Mouse (Mus musculus): ENCODE data around the gene Shprh. TPM values are rescaled to one million over a fixed set of nuclear protein-coding genes. Genes with fewer than 3 reads are reported as not detected.
A peak's percentile ranks its signal among the peaks of the same experiment; 100 is the strongest.
"Not testable (repeated sequence)": the region's sequence is repeated elsewhere in the genome, so short reads cannot be mapped to it uniquely, and the experiment has no call there.

Gene Shprh
- polyA plus RNA-seq, 1 experiment from 2014 or later = 15.9 TPM

DNA sequence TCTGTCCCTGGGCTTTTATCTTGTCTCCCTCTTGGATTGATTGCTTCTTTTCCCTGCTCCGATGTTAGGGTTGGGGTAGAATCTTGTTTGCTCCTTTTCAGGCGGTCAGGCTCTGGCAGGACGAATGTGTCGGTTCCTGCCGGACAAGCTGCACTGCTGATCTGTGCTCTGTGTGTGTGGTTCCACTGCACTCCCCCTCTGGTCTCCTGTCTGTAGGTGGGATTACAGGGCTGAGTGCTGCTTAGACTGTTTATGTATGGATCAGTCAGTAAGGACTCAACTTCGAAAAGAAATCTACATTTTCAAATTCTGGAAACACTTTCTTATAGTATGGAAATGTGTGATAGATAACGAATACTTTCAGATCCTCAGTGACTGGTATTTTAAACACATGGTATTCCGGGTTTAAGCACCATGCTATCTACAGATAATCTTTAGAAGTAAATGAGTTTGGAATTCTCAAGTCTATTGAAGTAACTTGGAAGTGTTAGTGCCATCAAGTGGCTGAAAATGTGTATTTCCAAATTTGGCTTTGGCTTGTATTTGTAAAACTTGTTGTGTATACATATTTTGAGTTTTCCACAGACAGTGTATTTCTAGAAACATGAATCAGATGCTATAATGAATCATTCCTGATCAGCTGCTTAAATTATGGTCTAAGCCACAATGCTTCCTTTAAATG lies 26.7 kb downstream of the Shprh start:
- Histone ChIP-seq H3K4me3 (no peak overlapping the region), H3K4me1 (replicated peaks) (no peaks in the 10 kb centered on the region), H3K4me2 (no peak overlapping the region), H3K27ac (ENCODE audit: poor library complexity, severe bottlenecking) (no peak overlapping the region; the same call in 1 of the 2 replicates), H3K9me3 (replicated peaks) (no peaks in the 10 kb centered on the region), H3K9ac (no peak overlapping the region), H3K36me3 (peaks cover 51% of the 10 kb centered on the region), H3K27me3 (replicated peaks) (no peaks in the 10 kb centered on the region)
- WGBS = 77% methylated on average over 8 of the region's 8 CpGs
- no peak for ATAC-seq (ENCODE audit: insufficient number of reproducible peaks, low FRiP score)

DNA sequence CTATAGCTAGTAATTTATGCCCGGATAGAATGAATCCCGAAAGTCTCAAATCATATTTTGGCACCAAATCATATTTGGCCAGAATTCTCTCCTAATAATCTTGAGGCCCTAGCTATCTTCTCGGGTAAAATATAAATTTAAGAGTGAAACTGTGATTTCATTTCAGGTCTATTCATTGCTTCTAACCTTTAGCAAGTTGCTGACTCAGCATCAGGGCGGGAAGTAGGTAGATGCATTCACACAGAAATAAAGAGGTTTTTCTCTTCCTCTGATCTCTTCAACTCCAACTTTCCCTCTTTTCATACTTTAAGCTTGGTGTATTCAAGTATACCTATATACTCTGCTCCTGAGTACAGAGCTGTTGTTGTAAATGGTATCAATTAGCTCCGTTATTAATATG lies 30.9 kb downstream of the Shprh start:
- Histone ChIP-seq H3K4me2 (no peak overlapping the region), H3K27ac (ENCODE audit: poor library complexity, severe bottlenecking) (no peak overlapping the region), H3K36me3 (peaks cover 52% of the 10 kb centered on the region), H3K9me3 (replicated peaks) (no peaks in the 10 kb centered on the region), H3K4me1 (replicated peaks) (no peaks in the 10 kb centered on the region), H3K27me3 (replicated peaks) (no peaks in the 10 kb centered on the region), H3K9ac (no peak overlapping the region), H3K4me3 (no peak overlapping the region)
- no peak for ATAC-seq (ENCODE audit: insufficient number of reproducible peaks, low FRiP score)
- 93% methylated on average over 5 of the region's 5 CpGs for WGBS

DNA sequence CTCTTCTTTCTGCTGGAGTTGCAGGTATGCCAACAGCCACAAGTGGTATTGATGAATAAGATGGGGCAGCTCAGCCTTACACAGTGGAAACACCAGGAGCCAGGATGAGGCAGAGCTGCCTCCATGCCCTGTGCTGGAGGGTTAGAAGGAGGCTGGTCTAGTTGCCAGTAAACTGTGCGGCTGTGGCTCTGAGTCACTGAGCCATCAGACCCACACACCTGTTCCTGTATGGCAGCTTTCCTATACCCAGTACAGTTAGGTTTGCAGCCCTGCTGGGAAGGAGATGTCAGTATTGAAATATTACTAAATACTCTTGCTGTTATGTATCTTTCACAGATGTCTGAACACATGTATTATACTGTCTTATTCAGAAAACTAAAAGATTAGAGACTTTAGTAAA lies 48.1 kb downstream of the Shprh start:
- Histone ChIP-seq H3K27me3 (replicated peaks) (no peaks in the 10 kb centered on the region), H3K27ac (ENCODE audit: poor library complexity, severe bottlenecking) (no peak overlapping the region)

DNA sequence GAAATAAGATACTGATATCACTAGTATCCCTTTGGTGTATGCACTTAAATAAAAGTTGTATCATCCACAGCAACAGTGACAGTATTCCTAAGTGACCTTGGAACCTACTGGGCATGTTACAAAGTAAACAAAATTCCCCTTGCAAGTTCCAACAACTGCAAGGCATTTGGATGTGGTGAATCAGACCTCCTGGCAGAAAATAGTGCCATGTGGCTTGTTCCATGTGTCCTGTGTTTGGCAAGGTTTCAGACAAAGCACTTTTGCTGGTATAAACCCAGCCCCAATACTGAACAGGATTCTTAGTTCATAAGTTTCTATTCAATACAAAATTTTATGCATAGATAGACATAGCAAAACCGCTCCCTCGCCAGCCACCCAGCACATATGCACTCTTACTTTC lies 49.1 kb downstream of the Shprh start:
- Histone ChIP-seq H3K36me3 (peaks cover 52% of the 10 kb centered on the region), H3K9me3 (replicated peaks) (no peaks in the 10 kb centered on the region), H3K4me3 (no peak overlapping the region), H3K27me3 (replicated peaks) (no peaks in the 10 kb centered on the region), H3K9ac (no peak overlapping the region), H3K27ac (ENCODE audit: poor library complexity, severe bottlenecking) (no peak overlapping the region), H3K4me1 (replicated peaks) (no peaks in the 10 kb centered on the region), H3K4me2 (no peak overlapping the region)
- ATAC-seq (ENCODE audit: insufficient number of reproducible peaks, low FRiP score) = no peak
- 95% methylated on average over 2 of the region's 2 CpGs for WGBS

More for the DNA sequence above, 48.1 kb downstream of the Shprh start:
- no peak overlapping the region for H3K4me3 ChIP-seq
- ATAC-seq (ENCODE audit: insufficient number of reproducible peaks, low FRiP score) = no peak
- no peaks in the 10 kb centered on the region for H3K9me3 ChIP-seq (replicated peaks)
- no peaks in the 10 kb centered on the region for H3K4me1 ChIP-seq (replicated peaks)
- WGBS = 95% methylated on average over 1 of the region's 1 CpGs
- peaks cover 50% of the 10 kb centered on the region for H3K36me3 ChIP-seq
- H3K4me2 ChIP-seq = no peak overlapping the region
- H3K9ac ChIP-seq = no peak overlapping the region

DNA sequence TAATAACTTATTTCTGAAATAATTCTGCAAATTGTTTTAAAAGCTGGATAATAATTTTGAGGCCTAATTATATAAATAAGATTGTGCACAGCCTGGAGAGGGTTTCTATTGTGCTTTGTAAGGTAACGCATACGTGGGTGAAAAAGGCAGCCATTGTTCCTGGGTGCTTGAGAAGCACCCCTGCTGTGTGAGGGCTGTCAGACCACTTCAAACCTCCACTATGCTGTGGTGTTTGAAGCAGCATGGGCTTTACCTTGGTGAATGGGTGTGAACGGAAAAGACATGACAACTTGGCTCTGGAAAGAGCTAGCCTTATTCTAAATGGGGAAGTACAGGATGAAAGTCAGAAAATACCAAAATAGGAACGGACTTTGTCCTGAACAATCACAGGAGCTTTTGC lies 50.8 kb downstream of the Shprh start:
- WGBS = 66% methylated on average over 4 of the region's 4 CpGs
- no peaks in the 10 kb centered on the region for H3K4me1 ChIP-seq (replicated peaks)
- 0 out of 2 replicates have a peak overlapping the region, but pooled peaks have one; percentile 44 for H3K27ac ChIP-seq (ENCODE audit: poor library complexity, severe bottlenecking)
- no peak overlapping the region for H3K4me3 ChIP-seq
- H3K9me3 ChIP-seq (replicated peaks) = no peaks in the 10 kb centered on the region
- peaks cover 43% of the 10 kb centered on the region for H3K36me3 ChIP-seq
- H3K9ac ChIP-seq = no peak overlapping the region
- H3K4me2 ChIP-seq = no peak overlapping the region
- no peak for ATAC-seq (ENCODE audit: insufficient number of reproducible peaks, low FRiP score)
- H3K27me3 ChIP-seq (replicated peaks) = no peaks in the 10 kb centered on the region

DNA sequence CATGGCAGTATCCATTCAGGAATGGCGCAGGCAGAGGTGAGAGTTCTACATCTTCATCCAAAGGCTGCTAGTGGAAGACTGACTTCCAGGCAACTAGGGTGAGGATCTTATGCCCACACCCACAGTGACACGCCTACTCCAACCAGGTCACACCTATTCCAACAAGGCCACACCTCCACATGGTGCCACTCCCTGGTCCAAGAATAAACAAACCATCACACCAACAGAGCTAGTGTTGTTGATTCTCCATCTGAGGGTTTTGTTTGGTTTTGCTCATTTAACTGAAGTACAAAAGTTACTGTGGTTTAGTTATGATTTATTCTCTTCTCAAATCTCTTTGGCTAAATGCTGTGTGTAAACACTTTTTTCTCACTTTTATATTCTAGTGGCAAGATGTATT lies 56.7 kb downstream of the Shprh start:
- H3K27ac ChIP-seq (ENCODE audit: poor library complexity, severe bottlenecking); H3K9me3 ChIP-seq (replicated peaks); ATAC-seq (ENCODE audit: insufficient number of reproducible peaks, low FRiP score); H3K4me3 ChIP-seq; H3K4me1 ChIP-seq (replicated peaks); H3K27me3 ChIP-seq (replicated peaks); H3K4me2 ChIP-seq; H3K9ac ChIP-seq: not testable (repeated sequence)
- 82% methylated on average over 2 of the region's 2 CpGs for WGBS
- H3K36me3 ChIP-seq = peaks cover 36% of the 10 kb centered on the region

DNA sequence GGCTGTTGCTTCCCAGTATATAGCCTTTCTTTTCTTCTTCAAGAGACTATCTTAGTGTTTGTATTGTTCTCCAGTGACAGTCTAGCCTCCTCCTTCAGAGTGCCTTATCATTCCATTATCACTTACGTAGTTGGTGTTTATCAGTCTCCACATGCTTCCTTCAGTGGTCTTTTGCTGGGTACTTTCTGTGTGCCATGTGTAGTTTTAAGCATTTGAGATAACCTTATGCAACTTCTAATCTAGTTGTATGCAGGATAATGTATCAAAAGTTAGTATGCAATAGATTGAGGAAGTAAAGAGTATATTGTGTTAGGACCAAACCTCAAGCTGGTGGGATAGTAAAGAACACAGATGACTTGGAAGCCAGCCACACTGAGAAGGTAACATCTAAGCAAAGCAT lies 59.4 kb downstream of the Shprh start:
- H3K9ac ChIP-seq = no peak overlapping the region
- no peaks in the 10 kb centered on the region for H3K27me3 ChIP-seq (replicated peaks)
- peaks cover 31% of the 10 kb centered on the region for H3K36me3 ChIP-seq
- H3K4me3 ChIP-seq = no peak overlapping the region
- ATAC-seq (ENCODE audit: insufficient number of reproducible peaks, low FRiP score) = no peak
- WGBS = 51% methylated on average over 1 of the region's 1 CpGs
- H3K9me3 ChIP-seq (replicated peaks) = no peaks in the 10 kb centered on the region
- H3K4me1 ChIP-seq (replicated peaks) = peaks cover 4% of the 10 kb centered on the region; the same call in 1 of the 2 replicates
- no peak overlapping the region for H3K27ac ChIP-seq (ENCODE audit: poor library complexity, severe bottlenecking)
- H3K4me2 ChIP-seq = no peak overlapping the region

DNA sequence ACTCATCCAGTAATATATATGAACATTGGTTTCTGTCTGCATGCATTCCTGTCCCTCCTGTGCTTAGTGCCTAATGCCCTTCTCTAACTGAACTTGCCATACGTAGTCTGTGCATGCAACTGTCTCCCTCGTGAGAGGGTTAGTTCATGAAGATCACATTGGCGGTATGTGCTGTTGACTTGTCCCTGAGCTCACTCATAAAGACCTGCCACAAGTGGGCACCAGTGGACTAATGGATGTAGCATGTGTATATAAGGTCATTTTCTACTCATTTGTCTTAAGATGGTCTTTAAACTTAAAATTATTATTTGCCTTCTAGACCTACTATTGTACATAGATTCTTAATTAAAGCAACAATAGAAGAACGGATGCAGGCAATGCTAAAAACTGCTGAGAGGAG lies 62.8 kb downstream of the Shprh start:
- Histone ChIP-seq H3K36me3 (peaks cover 33% of the 10 kb centered on the region), H3K27me3 (replicated peaks) (no peaks in the 10 kb centered on the region), H3K4me3 (no peak overlapping the region), H3K9me3 (replicated peaks) (no peaks in the 10 kb centered on the region), H3K4me2 (no peak overlapping the region), H3K9ac (no peak overlapping the region), H3K4me1 (replicated peaks) (peaks cover 4% of the 10 kb centered on the region; the same call in 1 of the 2 replicates), H3K27ac (ENCODE audit: poor library complexity, severe bottlenecking) (no peak overlapping the region)
- no peak for ATAC-seq (ENCODE audit: insufficient number of reproducible peaks, low FRiP score)
- 72% methylated on average over 4 of the region's 4 CpGs for WGBS

DNA sequence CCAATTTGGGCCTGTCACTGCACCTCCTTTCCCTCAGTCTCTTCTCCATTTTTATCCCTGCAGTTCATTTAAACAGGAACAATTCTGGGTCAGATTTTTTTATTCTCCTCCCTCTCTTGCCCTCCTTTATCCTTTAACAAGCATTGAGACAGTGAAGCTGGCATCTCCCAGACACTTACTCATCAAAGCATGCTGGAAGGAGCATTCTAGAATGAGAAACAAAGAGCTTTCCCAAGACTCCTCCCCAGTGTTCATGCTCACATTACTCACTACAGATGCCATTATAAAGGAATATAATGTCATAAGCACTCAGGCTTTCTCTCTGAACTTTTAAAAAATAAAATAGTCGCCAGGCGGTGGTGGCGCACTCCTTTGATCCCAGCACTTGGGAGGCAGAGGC lies 77.2 kb downstream of the Shprh start:
- 94% methylated on average over 3 of the region's 3 CpGs for WGBS
- no peaks in the 10 kb centered on the region for H3K9me3 ChIP-seq (replicated peaks)

DNA sequence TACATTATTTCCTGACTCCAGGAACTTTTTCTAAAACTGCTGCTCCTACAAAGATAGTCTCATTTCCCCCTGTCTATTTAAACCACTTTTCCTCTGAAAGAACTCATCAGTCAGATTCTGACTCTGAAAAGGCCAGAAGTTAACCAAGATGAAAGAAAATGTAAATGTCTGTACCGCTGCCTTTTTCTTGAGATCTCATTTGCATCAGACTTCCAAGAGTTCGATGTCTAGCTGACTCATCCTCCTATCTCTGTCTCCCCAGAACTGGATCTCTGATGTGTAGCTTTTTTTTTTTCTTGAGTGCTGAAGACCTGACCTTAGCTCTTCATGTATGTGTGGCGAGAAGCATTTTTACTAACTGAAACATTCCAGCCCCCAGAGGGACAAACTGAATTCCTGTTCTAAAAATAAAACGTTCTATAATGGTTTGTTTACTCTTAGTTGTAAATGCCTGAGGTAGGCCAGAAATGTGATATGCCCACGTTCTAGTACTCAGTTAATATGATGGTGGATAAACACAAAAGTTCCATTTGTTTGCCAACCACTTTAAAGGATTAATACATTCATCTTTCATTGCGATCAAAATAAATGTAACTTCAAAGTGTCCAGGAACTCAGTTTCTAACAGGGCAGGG lies 80.4 kb downstream of the Shprh start:
- H3K27me3 ChIP-seq (replicated peaks) = no peaks in the 10 kb centered on the region
- ATAC-seq (ENCODE audit: insufficient number of reproducible peaks, low FRiP score) = no peak
- no peaks in the 10 kb centered on the region for H3K9me3 ChIP-seq (replicated peaks)
- H3K4me3 ChIP-seq = no peak overlapping the region
- 28% methylated on average over 6 of the region's 6 CpGs for WGBS
- H3K4me2 ChIP-seq = no peak overlapping the region
- H3K9ac ChIP-seq = no peak overlapping the region
- peaks cover 7% of the 10 kb centered on the region for H3K4me1 ChIP-seq (replicated peaks)
- H3K27ac ChIP-seq (ENCODE audit: poor library complexity, severe bottlenecking) = peak overlapping the region; percentile 18
- H3K36me3 ChIP-seq = no peaks in the 10 kb centered on the region

More for the DNA sequence above, 77.2 kb downstream of the Shprh start:
- no peak overlapping the region for H3K4me2 ChIP-seq
- no peaks in the 10 kb centered on the region for H3K27me3 ChIP-seq (replicated peaks)
- no peak overlapping the region for H3K27ac ChIP-seq (ENCODE audit: poor library complexity, severe bottlenecking)
- H3K36me3 ChIP-seq = no peaks in the 10 kb centered on the region
- no peak for ATAC-seq (ENCODE audit: insufficient number of reproducible peaks, low FRiP score)
- H3K4me1 ChIP-seq (replicated peaks) = no peaks in the 10 kb centered on the region; the same call in 1 of the 2 replicates
- H3K9ac ChIP-seq = no peak overlapping the region
- H3K4me3 ChIP-seq = no peak overlapping the region

DNA sequence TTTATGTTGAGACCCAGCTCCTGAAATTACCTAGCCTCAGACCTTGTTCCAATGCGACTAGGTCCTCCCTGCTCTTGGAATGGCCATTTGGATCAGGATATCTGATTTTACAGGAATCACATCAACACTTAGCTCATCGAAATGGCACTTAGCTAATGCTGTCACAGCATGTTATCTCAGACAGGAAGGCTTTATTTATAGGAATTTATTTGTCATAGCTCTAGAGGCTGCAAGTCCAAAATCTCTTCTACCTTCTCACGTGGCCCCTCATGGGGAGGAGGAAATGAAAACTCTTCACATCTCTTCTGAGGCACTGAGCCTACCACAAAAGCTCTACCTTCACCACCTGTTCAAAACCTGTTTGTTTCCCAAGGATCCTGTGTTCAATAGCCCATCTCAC lies 84.0 kb downstream of the Shprh start:
- Histone ChIP-seq H3K9ac (no peak overlapping the region), H3K36me3 (no peaks in the 10 kb centered on the region), H3K4me1 (replicated peaks) (peaks cover 7% of the 10 kb centered on the region), H3K9me3 (replicated peaks) (no peaks in the 10 kb centered on the region), H3K27me3 (replicated peaks) (no peaks in the 10 kb centered on the region), H3K4me3 (no peak overlapping the region), H3K27ac (ENCODE audit: poor library complexity, severe bottlenecking) (peak overlapping the region; percentile 40; the same call in 1 of the 2 replicates), H3K4me2 (no peak overlapping the region)
- no peak for ATAC-seq (ENCODE audit: insufficient number of reproducible peaks, low FRiP score)
- WGBS = 24% methylated on average over 3 of the region's 3 CpGs

Data from heart, embryonic 12.5 days (tissue).